Mouse (Mus musculus) brain, embryonic 14.5 days (tissue): ENCODE measurements around the gene Tmem135.

Source experiments
- CTCF ChIP-seq: fragments of 200-500 bp; IDR thresholded peaks from 2 replicates; pipeline ENCODE4 v1.5.1; 2012; ENCODE audit warnings: inconsistent platforms, mild to moderate bottlenecking, moderate library complexity, borderline replicate concordance; ENCODE audit not compliant: insufficient read depth, insufficient read length; ENCODE audit errors: extremely low read depth
- POLR2A ChIP-seq: fragments of 200-500 bp; IDR thresholded peaks from 2 replicates; pipeline ENCODE4 v1.6.1; 2012; ENCODE audit warnings: mild to moderate bottlenecking, inconsistent platforms, borderline replicate concordance; ENCODE audit not compliant: poor library complexity, insufficient read depth, insufficient read length, severe bottlenecking; ENCODE audit errors: extremely low read depth

DNA sequence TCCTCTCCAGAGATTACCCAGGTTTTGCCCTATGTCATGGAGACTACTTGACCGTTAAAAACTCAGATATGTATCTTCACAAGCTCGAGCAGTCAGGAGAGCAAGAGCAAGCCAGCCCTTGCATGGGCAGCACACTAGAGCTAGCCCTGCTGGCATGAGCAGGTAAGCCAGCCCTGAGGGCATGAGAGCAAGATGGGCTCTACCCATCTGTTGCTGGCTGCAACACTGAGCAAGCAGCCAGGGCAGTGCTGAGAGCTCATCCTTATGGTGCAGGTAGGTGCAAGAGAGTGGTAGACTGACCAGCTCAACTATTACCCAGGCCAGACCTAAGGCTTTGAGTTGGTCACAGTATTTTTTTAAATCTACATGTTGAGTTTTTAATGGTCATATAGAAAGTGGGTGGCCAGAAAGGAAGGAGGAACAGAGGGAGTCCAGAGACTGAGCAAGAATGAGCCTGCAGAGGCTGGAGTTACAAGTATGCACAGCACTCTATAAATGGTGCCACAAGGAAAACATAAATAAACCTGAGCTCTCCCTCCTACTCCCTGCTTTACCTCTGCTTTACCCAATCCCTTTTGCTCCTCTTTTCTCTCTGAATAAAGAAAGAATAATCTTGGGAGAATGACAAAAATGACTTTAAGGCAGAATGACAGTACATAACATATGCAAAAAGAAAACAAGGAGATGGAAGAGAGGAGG is 156.9 kb downstream of the Tmem135 start:
- TF ChIP-seq CTCF (no peak), POLR2A (no peak)
